Mouse (Mus musculus) bone marrow macrophage, adult 2 months (primary cell): ENCODE measurements at regions not wholly inside any gene's neighbourhood (a gene's known extent, or its start where the extent isn't known, plus 50 kb on each side); places are given as distances from the start of the nearest gene placed in this dataset.

Experiments
- CTCF ChIP-seq: IDR thresholded peaks from 2 replicates; pipeline ENCODE4 v1.5.1; 2012; ENCODE audit warnings: low read depth, mild to moderate bottlenecking, low read length, moderate library complexity
- POLR2A ChIP-seq: IDR thresholded peaks from 2 replicates; pipeline ENCODE4 v1.6.1; 2012; ENCODE audit warnings: mild to moderate bottlenecking, low read depth, low read length, borderline replicate concordance

GRCm38 (mm10) chr1:35880562-35881265 is 187.5 kb upstream of the Hs6st1 start:
- TF ChIP-seq POLR2A, result no peak
- TF ChIP-seq CTCF, result no peak
